Mouse (Mus musculus): ENCODE results near the gene Hps1. TPM values are rescaled to one million over a fixed set of nuclear protein-coding genes. Genes with fewer than 3 reads are reported as not detected.

Gene Hps1
- total RNA-seq, 1 experiment from 2014 or later, result 18.9 TPM

- peak; percentile 75 for DNase-seq
Observed at GRCm38 (mm10) chr19:42755148-42755870, 24.5 kb downstream of the Hps1 start.

- DNase-seq, result peak; percentile 89
Observed at GRCm38 (mm10) chr19:42753141-42753917, 26.4 kb downstream of the Hps1 start.

- DNase-seq, result peak; percentile 92
Observed at GRCm38 (mm10) chr19:42752363-42752931, 27.3 kb downstream of the Hps1 start, which contains the start of gene Pyroxd2. Pyroxd2 (minus strand) TSS chr19:42752775.

DNA sequence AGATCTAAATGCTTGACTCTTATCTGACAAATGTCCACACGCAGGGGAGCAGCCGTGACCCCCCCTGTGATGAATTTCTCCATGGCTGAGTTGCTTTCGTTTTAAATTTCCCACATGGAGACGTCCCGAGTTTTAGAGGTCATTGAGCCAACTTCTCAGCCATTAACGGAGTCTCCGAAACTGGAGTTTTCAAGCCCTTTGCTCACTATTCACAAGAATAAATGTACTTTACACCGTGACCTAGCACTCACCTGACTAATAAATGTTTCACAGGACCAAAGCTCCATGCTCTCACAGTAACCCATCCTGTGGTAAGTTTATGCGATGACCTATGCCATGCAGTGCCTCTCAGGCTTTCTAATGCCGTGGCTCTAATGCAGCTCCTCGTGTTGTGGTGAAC is 29.6 kb downstream of the Hps1 start:
- no peak for DNase-seq

GRCm38 (mm10) chr19:42746702-42747101 is 33.1 kb downstream of the Hps1 start:
- DNase-seq, result no peak

DNA sequence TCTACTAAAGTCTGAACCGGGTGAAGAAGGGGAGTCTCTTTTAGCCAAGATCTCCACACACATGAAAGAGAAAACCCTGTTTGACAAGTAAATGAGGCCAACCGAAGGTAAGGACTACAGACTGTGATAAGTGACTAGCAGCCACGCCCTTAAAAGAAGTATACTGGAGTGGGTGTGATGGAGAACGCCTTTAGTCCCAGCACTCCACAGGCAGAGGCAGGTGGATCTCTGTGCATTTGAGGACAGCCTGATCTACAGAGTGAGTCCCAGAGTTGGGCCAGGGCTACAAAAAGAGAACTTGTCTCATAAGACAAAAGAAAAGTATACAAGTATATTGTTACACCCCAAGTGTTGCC is 33.9 kb downstream of the Hps1 start:
- no peak for DNase-seq

DNA sequence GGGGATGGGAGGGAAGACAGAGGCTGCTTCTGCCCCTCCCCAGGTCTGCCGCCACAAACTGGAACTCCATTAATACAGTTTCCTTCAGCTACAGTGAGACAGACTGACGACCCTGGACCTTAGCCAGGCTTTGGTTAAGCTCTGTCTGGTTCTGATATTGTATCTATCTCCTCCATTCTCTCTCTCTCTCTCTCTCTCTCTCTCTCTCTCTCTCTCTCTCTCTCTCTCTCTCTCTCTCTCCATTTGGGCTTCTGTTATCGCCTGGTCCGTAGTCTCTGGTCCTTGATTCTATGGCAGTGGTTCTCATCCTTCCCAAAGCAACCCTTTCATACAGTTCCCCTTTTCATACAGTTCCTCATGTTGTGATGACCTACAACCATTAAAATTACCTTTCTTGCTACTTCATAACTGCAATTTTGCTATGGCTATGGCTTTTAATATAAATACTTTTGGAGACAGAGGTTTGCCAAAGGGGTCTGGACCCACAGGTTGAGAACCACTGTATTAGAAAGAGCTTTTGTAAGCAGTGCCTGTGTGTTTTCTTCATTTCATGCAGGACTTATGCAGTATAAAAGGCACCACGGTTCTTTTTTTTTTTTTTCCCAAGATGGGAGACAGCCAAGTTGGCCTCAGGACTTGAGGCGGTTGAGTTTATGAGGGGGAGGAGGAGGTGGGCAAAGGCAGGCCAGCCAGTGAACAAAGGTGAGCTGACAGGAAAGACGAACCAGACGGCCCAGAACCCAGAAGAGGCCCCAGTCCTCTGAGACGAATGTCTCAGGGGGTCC is 34.5 kb downstream of the Hps1 start:
- DNase-seq, result no peak

GRCm38 (mm10) chr19:42744162-42744586 is 35.6 kb downstream of the Hps1 start:
- DNase-seq, result peak; percentile 80

- DNase-seq, result no peak
Observed at GRCm38 (mm10) chr19:42743261-42743660, 36.5 kb downstream of the Hps1 start.

- DNase-seq, result no peak
Observed at GRCm38 (mm10) chr19:42741884-42742283, 37.9 kb downstream of the Hps1 start.

DNA sequence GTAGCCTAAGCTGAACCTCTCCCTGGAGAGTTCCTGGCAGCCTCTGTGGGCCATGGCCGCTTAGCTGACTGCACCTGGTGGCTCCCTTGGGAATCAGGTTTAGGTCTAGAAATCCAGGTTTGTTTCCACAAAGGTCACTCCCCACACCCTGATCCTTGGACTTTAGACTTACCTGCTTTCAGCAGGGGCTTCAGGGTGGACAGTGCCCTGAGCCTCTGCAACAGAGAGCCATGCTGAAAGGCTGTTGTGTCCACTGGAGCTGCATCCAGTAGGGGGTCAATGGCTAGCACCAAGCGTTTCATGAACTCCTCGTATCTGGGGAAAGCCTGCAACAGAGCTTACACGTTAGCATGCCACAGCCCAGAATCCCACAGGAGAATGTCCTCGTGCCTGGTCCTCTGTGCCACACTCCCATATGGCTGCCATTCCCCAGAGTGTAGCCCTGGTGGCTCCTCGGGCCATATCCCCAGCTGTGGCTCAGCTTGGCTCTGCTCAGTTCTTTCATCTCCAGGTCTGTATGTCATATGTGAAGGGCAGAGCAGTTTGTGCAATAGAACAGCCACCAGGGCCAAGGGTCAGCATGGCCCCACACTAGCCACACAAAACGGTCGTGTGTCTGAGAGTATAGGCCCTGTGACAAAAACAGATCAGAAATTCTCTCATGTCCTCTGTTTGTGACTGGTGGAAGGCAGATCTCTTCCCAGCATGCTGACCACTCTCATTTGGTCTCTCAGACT is 39.4 kb downstream of the Hps1 start:
- no peak for DNase-seq

DNA sequence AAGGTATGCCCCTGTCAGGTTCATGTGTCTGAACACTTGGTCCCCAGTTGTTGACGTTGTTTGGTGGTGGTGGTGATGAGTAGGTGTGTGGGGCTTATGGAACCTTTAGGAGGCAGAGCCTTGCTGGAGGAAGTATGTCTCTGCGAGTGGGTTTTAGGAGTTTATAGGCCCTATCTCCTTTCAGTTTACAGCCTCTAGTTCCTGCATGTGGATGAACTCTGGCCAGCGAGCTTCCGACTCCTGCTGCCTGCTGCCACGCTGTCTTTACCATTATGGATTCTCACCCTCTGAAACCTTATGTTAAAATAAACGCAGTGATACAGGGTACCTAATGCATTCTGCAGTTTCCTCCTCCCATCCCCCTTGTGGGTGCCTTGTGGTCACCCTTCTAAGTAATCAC is 40.0 kb downstream of the Hps1 start:
- DNase-seq, result no peak

GRCm38 (mm10) chr19:42737753-42738152 is 42.0 kb downstream of the Hps1 start:
- no peak for DNase-seq

DNA sequence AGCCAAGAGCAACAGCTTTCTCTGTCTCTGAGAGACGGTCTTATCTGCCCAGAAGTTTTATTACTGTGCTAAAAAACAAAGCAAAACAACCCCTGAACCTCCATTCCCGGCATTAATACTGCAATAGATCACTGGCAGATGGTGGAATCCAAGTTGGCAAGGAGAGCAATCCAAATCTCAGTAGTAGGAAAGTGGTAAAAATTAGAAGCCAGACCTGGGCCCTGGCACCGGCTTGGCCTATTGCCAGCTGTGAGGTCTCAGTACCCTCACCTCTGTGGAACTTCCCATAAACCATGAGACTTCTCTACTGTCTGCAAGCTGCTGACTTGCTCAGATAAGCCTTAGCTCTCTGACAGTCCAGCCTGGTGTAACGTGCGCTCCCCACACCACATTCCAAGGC is 44.8 kb downstream of the Hps1 start:
- DNase-seq, result no peak

GRCm38 (mm10) chr19:42727424-42727823 is 52.4 kb downstream of the Hps1 start:
- no peak for DNase-seq

DNA sequence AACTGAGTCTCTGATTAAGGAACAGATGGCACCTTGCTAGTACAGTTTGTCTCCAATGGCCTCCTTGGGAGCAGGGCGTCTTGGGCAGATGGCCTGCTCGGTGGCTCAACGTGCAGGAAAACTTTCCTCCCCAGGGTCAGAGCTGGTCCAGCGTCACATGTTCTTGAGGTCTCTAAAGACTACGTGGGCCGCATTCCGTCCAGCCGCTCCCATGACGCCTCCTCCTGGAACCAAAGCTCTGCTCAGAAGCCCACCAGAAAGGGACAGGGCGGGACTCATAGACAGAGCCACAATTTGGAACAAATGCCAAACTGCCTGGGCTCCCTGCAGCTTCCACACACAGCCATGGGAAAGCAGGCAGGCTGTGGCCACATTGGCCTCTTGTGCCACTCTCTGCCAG is 53.0 kb downstream of the Hps1 start:
- DNase-seq, result no peak

GRCm38 (mm10) chr19:42725973-42726350 is 53.8 kb downstream of the Hps1 start:
- DNase-seq, result peak; percentile 44

DNA sequence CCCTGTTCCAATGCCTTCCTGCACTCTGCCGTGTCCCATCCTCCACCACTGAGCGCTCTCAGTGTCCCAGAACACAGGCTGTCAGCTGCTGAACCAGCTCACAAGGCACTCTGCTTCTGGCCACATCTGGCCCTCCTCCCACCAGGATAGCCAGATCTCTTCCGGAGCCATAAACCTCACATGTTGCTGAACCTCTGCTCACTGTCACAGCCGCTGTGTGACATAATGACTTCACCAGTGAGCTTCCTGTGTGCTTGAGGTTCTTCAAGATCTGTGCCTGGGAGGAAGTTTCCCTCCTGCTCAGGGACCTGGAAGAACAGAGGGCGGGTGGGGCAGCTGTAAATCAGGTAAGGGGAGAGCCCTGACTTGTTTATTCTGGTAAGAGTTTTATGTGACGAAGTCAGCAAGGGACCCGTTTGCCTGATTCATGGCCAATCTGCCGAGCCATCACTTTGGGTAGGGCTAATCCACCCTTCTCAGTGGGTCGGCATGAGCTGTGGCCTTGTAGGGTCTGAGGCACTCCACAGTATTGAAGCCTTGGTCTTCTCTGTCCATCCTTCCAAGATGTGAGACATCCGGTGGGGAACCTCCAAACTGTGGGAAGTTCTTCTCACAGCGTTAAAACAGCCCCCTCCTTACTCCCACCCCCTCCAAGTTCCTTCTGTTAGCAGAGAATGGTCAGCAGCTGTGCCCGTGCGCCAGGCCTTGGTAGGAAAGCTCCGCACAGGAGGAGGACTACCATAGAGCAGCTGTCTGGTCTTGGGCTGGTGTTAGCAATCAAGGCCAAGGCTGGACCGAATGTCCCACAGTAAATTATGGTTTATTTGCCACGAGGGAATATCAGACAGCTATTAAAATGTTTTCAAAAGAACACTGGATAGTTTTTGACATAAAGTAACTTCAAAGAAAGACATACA is 54.5 kb downstream of the Hps1 start:
- peak; percentile 43 for DNase-seq

DNA sequence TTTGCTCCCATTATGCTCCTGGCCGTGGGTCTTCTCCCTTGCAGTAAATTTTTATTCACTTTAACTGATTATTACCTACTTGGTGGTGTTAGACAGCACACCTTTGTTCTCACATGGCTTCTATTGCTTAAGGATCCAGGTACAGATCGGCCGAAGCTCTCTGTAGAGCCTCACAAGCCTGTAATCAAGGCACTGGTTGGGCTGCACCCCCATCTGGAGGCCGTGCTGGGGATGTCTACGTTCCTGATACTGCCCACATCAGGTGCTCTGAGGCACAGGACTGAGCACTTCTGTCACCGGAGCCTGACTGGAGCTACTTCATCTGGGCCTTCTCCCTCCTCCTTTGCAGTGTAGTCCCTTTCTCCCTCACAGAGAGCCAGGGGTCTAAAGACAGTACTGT is 56.5 kb downstream of the Hps1 start:
- no peak for DNase-seq

DNA sequence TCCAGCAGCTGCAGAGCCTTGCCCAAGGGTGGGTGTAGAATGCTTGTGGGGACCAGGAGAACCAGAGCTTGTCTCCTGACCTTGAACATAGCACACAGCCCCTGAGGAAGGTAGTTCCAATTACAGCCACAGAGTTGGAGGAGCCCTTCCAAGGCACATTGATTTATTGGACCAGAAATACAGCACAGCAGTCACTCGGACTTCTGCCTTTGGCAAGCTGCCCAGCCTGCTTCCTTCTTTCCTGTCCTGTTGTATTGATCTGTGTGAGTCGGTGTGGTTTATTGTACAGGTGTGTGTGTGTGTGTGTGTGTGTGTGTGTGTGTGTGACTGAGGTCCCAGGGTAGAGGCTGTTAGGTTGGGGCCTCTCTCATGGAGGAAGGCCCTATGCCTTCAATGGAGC is 57.3 kb downstream of the Hps1 start:
- DNase-seq, result peak; percentile 44

GRCm38 (mm10) chr19:42718101-42718500 is 61.7 kb downstream of the Hps1 start:
- DNase-seq, result no peak

Data from adrenal gland, postnatal 14 days (tissue).